Mouse (Mus musculus): ENCODE measurements around the gene Topaz1. TPM values are rescaled to one million over a fixed set of nuclear protein-coding genes. Genes with fewer than 3 reads are reported as not detected.

Gene Topaz1
- total and polyA plus RNA-seq, 3 experiments, result not detected

DNA sequence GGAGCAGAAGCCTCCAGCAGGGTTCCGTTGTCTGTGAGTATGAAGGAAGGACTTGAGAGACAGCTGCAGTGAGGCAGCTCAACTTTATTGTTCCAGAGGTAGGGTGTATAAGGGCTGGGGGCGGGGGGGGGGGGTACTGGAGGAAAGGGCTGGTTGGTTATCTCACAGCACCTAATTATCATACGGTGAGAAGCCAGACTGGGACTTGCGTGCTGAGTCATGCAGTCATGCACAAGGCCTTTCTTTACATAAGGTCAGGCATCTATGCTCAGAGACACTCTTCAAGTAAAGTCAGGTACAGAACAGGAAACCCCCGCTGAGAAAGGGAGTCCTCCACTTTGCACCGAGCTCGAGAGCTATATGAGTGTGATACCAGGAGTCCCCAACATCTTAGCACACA lies 12.2 kb upstream of the Topaz1 start:
- H3K9ac ChIP-seq (ENCODE audit: insufficient read depth, low read depth), result no peak overlapping the region
- no peak overlapping the region for H3K27ac ChIP-seq (ENCODE audit: insufficient read depth, low read depth)
- DNase-seq (ENCODE audit: extremely low read depth), result peak; percentile 29
- no peaks in the 10 kb centered on the region for H3K79me2 ChIP-seq (replicated peaks; ENCODE audit: control insufficient read depth, extremely low read depth, insufficient read depth, poor library complexity, severe bottlenecking)
- H3K4me1 ChIP-seq (ENCODE audit: control insufficient read depth in 1 of 2, insufficient read depth in 2 of 2), result peaks cover 8 to 40% of the 10 kb centered on the region in 2 experiments
- no peaks in the 10 kb centered on the region for H3K36me3 ChIP-seq (replicated peaks in 1 of 2; ENCODE audit: control insufficient read depth in 1 of 2, insufficient read depth in 1 of 2, low read length in 1 of 2)
- H3K9me3 ChIP-seq (replicated peaks; ENCODE audit: low read length), result no peaks in the 10 kb centered on the region
- H3K27me3 ChIP-seq (replicated peaks), result no peaks in the 10 kb centered on the region
- peak overlapping the region in 1 of 3 experiments; percentile 32 for H3K4me3 ChIP-seq (replicated peaks in 1 of 3; ENCODE audit: low read depth in 2 of 3, low read length in 2 of 3, poor library complexity in 1 of 3)
- no peak overlapping the region for H3K4me2 ChIP-seq (ENCODE audit: insufficient read depth, low read depth, poor library complexity, severe bottlenecking)
- 0 out of 2 replicates have a peak, but pooled peaks have one; percentile 37 for TF ChIP-seq MAFK (IDR thresholded peaks at IDR 0.05; ENCODE audit: insufficient replicate concordance, low read length)
- TF ChIP-seq HCFC1 (IDR thresholded peaks at IDR 0.05; ENCODE audit: low read depth, low read length), result no peak
- dilution Hi-C loops (cut with MboI; ENCODE audit: extremely low pct_ligation_motif_present, extremely low pct_unique_long_range_greater_than_20kb, low sequenced_read_pairs), result no loop called here
- in situ Hi-C loops (cut with MboI; ENCODE audit: low pct_ligation_motif_present, low pct_unique_long_range_greater_than_20kb, low sequenced_read_pairs), result loop anchor here (25.0 kb wide), 1 partner anchor 227 kb away; the partner anchor contains the start of genes 1110059G10Rik and Kif15

DNA sequence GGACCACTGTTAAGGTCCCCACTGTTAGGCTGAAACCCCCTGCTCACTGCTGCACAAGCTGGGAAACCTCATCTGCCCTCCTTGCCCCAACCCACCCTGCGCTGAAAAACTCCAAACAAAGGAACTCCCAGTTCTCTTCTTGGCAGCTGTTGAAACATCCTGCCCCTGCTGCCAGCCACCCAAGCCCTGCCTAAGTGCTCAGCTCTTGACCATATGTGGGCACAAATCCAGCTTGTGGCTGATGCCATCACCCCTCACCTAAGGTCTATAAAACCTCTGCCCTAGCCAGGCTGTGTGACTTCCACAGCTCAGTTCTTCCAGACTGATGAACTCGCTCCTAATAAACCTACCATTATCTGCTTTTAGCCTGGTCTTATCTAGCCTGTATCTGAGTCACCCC lies 11.1 kb upstream of the Topaz1 start:
- in situ Hi-C loops (cut with MboI; ENCODE audit: low pct_ligation_motif_present, low pct_unique_long_range_greater_than_20kb, low sequenced_read_pairs) (loop anchor here (25.0 kb wide), 1 partner anchor 226 kb away; the partner anchor contains the start of genes 1110059G10Rik and Kif15), dilution Hi-C loops (cut with MboI; ENCODE audit: extremely low pct_ligation_motif_present, extremely low pct_unique_long_range_greater_than_20kb, low sequenced_read_pairs) (no loop called here)
- no peak overlapping the region for H3K4me3 ChIP-seq (replicated peaks in 1 of 3; ENCODE audit: low read depth in 2 of 3, low read length in 2 of 3, poor library complexity in 1 of 3)
- H3K79me2 ChIP-seq (replicated peaks; ENCODE audit: control insufficient read depth, extremely low read depth, insufficient read depth, poor library complexity, severe bottlenecking), result no peaks in the 10 kb centered on the region
- no peak overlapping the region for H3K9ac ChIP-seq (ENCODE audit: insufficient read depth, low read depth)
- peaks cover 8 to 40% of the 10 kb centered on the region in 2 experiments; a peak in 3 of 4 replicates for H3K4me1 ChIP-seq (ENCODE audit: control insufficient read depth in 1 of 2, insufficient read depth in 2 of 2)
- H3K36me3 ChIP-seq (replicated peaks in 1 of 2; ENCODE audit: control insufficient read depth in 1 of 2, insufficient read depth in 1 of 2, low read length in 1 of 2), result no peaks in the 10 kb centered on the region
- H3K9me3 ChIP-seq (replicated peaks; ENCODE audit: low read length), result no peaks in the 10 kb centered on the region
- DNase-seq (ENCODE audit: extremely low read depth), result no peak
- TF ChIP-seq USF2 (conservative IDR thresholded peaks at IDR 0.05; ENCODE audit: low read depth, low read length) (no peak), TBP (conservative IDR thresholded peaks at IDR 0.05; ENCODE audit: low read depth, low read length) (no peak), EP300 (IDR thresholded peaks at IDR 0.05; ENCODE audit: low read length) (no peak), CHD2 (IDR thresholded peaks at IDR 0.05; ENCODE audit: low read length) (no peak), E2F4 (IDR thresholded peaks at IDR 0.05; ENCODE audit: insufficient replicate concordance, low read depth, low read length) (no peak), NRF1 (IDR thresholded peaks at IDR 0.05; ENCODE audit: low read depth, low read length) (no peak), ZKSCAN1 (IDR thresholded peaks at IDR 0.05; ENCODE audit: borderline replicate concordance, low read depth, low read length) (no peak), MAX (IDR thresholded peaks at IDR 0.05; ENCODE audit: low read length) (no peak), PAX5 (IDR thresholded peaks at IDR 0.05; ENCODE audit: low read length) (no peak), GABPA (IDR thresholded peaks at IDR 0.05; ENCODE audit: insufficient replicate concordance, low read depth, low read length) (no peak), POLR2A (IDR thresholded peaks at IDR 0.05; ENCODE audit: low read depth, low read length) (no peak), CTCF (conservative IDR thresholded peaks at IDR 0.05 in 1 of 2, IDR thresholded peaks at IDR 0.05 in 1 of 2; ENCODE audit: low read depth in 2 of 2, low read length in 2 of 2) (no peak), SMC3 (IDR thresholded peaks at IDR 0.05; ENCODE audit: low read depth, low read length) (no peak), ZNF384 (IDR thresholded peaks at IDR 0.05; ENCODE audit: low read depth, low read length) (no peak), MXI1 (IDR thresholded peaks at IDR 0.05; ENCODE audit: low read depth, low read length) (no peak), MAFK (IDR thresholded peaks at IDR 0.05; ENCODE audit: insufficient replicate concordance, low read length) (no peak), UBTF (IDR thresholded peaks at IDR 0.05; ENCODE audit: low read depth, low read length) (no peak), RCOR1 (conservative IDR thresholded peaks at IDR 0.05; ENCODE audit: low read depth, low read length) (no peak), HCFC1 (IDR thresholded peaks at IDR 0.05; ENCODE audit: low read depth, low read length) (no peak)
- H3K4me2 ChIP-seq (ENCODE audit: insufficient read depth, low read depth, poor library complexity, severe bottlenecking), result no peak overlapping the region
- H3K27me3 ChIP-seq (replicated peaks), result no peaks in the 10 kb centered on the region
- no peak overlapping the region for H3K27ac ChIP-seq (ENCODE audit: insufficient read depth, low read depth)

Data from CH12.LX (cell line).